Mouse (Mus musculus) thymus, adult 2 months (tissue): ENCODE measurements around the gene Cdk4. TPM values are rescaled to one million over a fixed set of nuclear protein-coding genes. Genes with fewer than 3 reads are reported as not detected.

Experiments
- DNase-seq: peaks from one replicate; pipeline ENCODE4 v3.0.0; 2021
- H3K27ac ChIP-seq: fragments of 200-500 bp; 2 replicates; pipeline ENCODE4 v1.5.1; 2012; ENCODE audit warnings: low read length, control low read depth; ENCODE audit not compliant: control insufficient read depth, insufficient read depth
- H3K27me3 ChIP-seq: fragments of 200-500 bp; 2 replicates; pipeline ENCODE4 v1.6.1; 2012; ENCODE audit warnings: mild to moderate bottlenecking, low read length, moderate library complexity, mixed read lengths; ENCODE audit not compliant: control insufficient read depth, insufficient read depth
- H3K36me3 ChIP-seq: fragments of 200-500 bp; 2 replicates; pipeline ENCODE4 v1.6.1; 2012; ENCODE audit warnings: mild to moderate bottlenecking, low read length, moderate library complexity; ENCODE audit not compliant: control insufficient read depth, insufficient read depth
- H3K4me1 ChIP-seq: fragments of 200-500 bp; replicated peaks from 2 replicates; pipeline ENCODE4 v1.6.1; 2012; ENCODE audit warnings: low read length; ENCODE audit not compliant: control insufficient read depth, insufficient read depth
- H3K4me3 ChIP-seq: fragments of 200-500 bp; 2 replicates; pipeline ENCODE4 v1.5.1; 2012; ENCODE audit warnings: mild to moderate bottlenecking, low read length, control low read depth, moderate library complexity; ENCODE audit not compliant: control insufficient read depth, insufficient read depth
- CTCF ChIP-seq: fragments of 200-500 bp; IDR thresholded peaks from 2 replicates; pipeline ENCODE4 v1.5.1; 2012; ENCODE audit warnings: mild to moderate bottlenecking, control low read depth, low read length, moderate library complexity, borderline replicate concordance; ENCODE audit not compliant: control insufficient read depth, poor library complexity, insufficient read depth; ENCODE audit errors: extremely low read depth
- POLR2A ChIP-seq: fragments of 200-500 bp; IDR thresholded peaks from 2 replicates; pipeline ENCODE4 v1.6.1; 2012; ENCODE audit warnings: mild to moderate bottlenecking, low read length, control low read depth, moderate library complexity; ENCODE audit not compliant: control insufficient read depth, poor library complexity, insufficient read depth; ENCODE audit errors: extremely low read depth
- WGBS: fragments of 180-500 bp; shearing (Covaris S2); methylation state at CpG from one replicate; pipeline ENCODE4 v1.1.7; 2018; 5-methylcytosine and 5-hydroxymethylcytosine counted together
- polyA plus RNA-seq: library from polyadenylated mRNA; depleted of rRNA; stranded (reverse); fragments of >200 nt; gene quantifications from 2 replicates; pipeline ENCODE4 v1.2.3, GENCODE M21; 2012; rRNA removed

Cdk4 gene
- polyA plus RNA-seq: 375 and 384 TPM in 2 replicates

DNA sequence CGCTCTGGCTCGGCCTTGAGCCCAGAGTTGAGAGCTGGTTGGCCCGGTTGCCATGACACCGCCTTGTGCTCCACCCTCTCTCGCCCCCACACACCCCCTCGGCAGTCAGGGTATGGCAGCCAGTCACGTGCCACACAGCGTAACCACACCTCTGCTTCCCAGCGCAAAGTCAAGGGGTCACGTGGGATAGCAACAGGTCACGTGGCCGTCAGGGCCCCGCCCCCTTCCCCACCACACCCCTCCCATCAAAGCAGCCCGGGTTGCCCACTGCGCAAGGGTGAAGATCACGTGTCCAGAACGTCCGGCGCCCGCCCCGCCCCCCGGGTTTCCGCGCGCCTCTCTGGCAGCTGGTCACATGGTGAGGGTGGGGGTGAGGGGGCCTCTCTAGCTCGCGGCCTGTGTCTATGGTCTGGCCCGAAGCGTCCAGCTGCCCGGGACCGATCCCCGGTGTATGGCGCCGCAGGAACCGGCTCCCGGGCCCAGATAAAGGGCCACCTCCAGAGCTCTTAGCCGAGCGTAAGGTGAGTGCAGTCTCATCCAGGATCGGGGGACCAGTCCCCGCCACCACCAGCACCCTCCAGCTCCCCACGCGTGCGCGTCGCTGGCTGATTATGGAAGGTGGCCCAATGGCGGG lies at the start of gene Cdk4:
Gene Cdk4 (plus strand): TSS at position 296 of the 634 bp plus-strand sequence.
- Histone ChIP-seq H3K27me3 (peaks cover 2% of the 10 kb centered on the region), H3K4me1 (peaks cover 22% of the 10 kb centered on the region), H3K36me3 (peaks cover 17% of the 10 kb centered on the region), H3K27ac (peak within 1 kb of the TSS; percentile 1; the same call in 1 of the 2 replicates), H3K4me3 (peak within 1 kb of the TSS; percentile 64)
- WGBS: under 1% methylated on average over 46 of the region's 46 CpGs
- peak; percentile 62; the same call in 1 of the 2 replicates for TF ChIP-seq CTCF
- peak; percentile 56; the same call in 1 of the 2 replicates for TF ChIP-seq POLR2A
- peak; percentile 96 for DNase-seq

DNA sequence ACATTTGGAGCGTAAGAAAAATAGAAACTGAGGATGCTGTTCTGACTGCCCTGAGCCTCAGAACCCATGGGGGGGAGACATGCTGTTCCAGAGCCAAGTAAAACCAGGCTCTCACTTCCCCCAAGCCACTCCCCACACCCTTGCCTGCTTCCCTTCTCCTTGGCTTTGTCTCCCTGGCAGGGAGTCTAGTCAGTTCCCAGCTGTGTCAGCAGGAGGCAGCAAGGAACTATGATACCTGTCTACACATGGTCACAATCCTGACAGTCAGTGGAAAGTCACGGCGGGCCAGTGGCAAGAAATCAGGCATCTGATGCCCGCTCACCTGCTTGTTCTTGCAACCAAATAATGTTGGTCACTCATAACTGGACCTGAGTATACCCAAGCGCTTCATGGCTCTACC lies 46.8 kb upstream of the Cdk4 start:
- H3K4me1 ChIP-seq: no peaks in the 10 kb centered on the region
- WGBS: 67% methylated on average over 5 of the region's 5 CpGs
- H3K4me3 ChIP-seq: no peak overlapping the region
- no peak overlapping the region for H3K27ac ChIP-seq
- no peak for TF ChIP-seq CTCF
- TF ChIP-seq POLR2A: no peak
- no peaks in the 10 kb centered on the region for H3K27me3 ChIP-seq
- no peak for DNase-seq
- H3K36me3 ChIP-seq: no peaks in the 10 kb centered on the region

GRCm38 (mm10) chr10:127017071-127017470 lies 46.3 kb upstream of the Cdk4 start:
- TF ChIP-seq CTCF (no peak), POLR2A (no peak)
- no peak for DNase-seq
- no peak overlapping the region for H3K4me3 ChIP-seq
- H3K27me3 ChIP-seq: no peaks in the 10 kb centered on the region
- WGBS: 51% methylated on average over 2 of the region's 2 CpGs
- H3K27ac ChIP-seq: no peak overlapping the region
- no peaks in the 10 kb centered on the region for H3K36me3 ChIP-seq
- H3K4me1 ChIP-seq: no peaks in the 10 kb centered on the region

DNA sequence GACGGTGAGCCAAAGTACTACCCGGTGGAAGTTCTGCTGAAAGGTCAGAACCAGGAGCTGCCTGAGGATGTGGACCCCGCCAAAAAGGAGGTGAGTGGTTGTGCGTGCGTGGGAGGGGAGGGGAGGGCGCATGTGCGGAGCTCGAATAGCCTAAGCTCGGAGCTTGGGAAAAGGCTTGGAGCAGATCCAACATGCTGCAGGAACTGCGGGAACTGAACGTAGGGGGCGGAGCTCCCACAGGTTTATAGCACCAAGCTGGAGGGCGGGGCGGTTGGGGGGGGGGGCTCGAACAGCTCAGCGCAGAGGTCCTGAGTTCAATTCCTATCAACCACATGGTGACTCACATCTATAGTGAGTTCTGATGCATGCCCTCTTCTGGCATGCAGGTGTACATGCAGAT lies 44.9 kb upstream of the Cdk4 start:
- Histone ChIP-seq H3K27me3 (no peaks in the 10 kb centered on the region), H3K27ac (no peak overlapping the region), H3K36me3 (no peaks in the 10 kb centered on the region), H3K4me1 (no peaks in the 10 kb centered on the region), H3K4me3 (no peak overlapping the region)
- no peak for DNase-seq
- no peak for TF ChIP-seq CTCF
- no peak for TF ChIP-seq POLR2A
- WGBS: 93% methylated on average over 16 of the region's 16 CpGs

DNA sequence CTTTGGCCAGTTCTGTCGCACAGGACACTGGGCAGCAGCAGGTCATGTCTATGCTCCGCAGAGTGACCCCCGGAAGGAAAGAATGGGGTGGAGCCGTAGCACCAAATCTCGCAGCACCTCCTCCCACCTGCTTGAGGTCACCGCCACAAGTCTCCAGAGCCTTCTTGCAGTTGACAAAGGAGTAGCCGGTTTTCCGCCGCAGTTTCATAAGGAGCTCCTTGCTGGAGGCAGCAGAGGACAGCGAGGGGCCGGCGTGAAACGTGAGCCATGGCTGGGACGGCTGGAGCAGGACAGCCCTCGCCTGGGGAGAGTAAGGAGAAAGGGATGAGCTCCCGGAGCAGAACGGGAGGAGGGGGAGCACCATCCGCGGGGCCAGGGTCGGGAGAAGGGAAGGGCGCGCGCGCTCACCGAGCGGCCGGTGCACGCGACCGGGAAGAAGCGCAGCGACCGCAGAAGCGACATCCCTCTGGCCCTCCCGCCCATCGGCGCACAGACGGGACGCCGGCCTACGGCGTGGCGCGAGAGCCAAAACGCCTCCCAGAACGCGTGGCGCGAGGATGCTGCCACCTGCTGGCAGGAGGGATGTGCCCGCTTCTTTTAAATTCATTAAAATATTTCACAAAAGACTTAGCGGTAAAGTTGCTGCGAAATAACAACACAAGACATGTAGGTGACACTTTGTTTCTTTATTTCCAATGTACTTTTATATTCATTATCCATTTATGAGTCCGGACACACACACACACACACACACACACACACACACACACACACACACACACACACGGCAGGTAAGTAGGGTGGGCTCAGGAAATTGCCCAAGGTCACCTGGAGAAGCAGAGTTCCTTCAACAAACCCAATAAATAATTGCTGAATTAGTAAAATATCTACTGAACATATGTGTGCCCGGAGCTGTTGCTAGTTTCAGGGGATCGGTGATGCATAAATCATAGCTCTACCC lies 32.7 kb upstream of the Cdk4 start, which contains the start of gene Tsfm:
Gene Tsfm (minus strand): TSS at position 505 of the 961 bp plus-strand sequence.
- Histone ChIP-seq H3K4me1 (peaks cover 4% of the 10 kb centered on the region; the same call in 1 of the 2 replicates), H3K36me3 (no peaks in the 10 kb centered on the region; the same call in 1 of the 2 replicates), H3K27me3 (no peaks in the 10 kb centered on the region), H3K27ac (no peak within 1 kb of the TSS), H3K4me3 (peak within 1 kb of the TSS; percentile 71)
- DNase-seq: peak; percentile 92
- 5% methylated on average over 56 of the region's 56 CpGs for WGBS
- TF ChIP-seq POLR2A (no peak), CTCF (peak; percentile 94)

- Histone ChIP-seq H3K27ac (no peak overlapping the region), H3K4me1 (peaks cover 4% of the 10 kb centered on the region; the same call in 1 of the 2 replicates), H3K27me3 (no peaks in the 10 kb centered on the region), H3K4me3 (no peak overlapping the region), H3K36me3 (no peaks in the 10 kb centered on the region; the same call in 1 of the 2 replicates)
- no peak for TF ChIP-seq CTCF
- TF ChIP-seq POLR2A: no peak
- 88% methylated on average over 8 of the region's 8 CpGs for WGBS
- no peak for DNase-seq
Observed at GRCm38 (mm10) chr10:127033301-127033741, 30.0 kb upstream of the Cdk4 start.
